Comparison of ENCODE assay signal across 15 mouse cellular contexts in the genomic region with DNA sequence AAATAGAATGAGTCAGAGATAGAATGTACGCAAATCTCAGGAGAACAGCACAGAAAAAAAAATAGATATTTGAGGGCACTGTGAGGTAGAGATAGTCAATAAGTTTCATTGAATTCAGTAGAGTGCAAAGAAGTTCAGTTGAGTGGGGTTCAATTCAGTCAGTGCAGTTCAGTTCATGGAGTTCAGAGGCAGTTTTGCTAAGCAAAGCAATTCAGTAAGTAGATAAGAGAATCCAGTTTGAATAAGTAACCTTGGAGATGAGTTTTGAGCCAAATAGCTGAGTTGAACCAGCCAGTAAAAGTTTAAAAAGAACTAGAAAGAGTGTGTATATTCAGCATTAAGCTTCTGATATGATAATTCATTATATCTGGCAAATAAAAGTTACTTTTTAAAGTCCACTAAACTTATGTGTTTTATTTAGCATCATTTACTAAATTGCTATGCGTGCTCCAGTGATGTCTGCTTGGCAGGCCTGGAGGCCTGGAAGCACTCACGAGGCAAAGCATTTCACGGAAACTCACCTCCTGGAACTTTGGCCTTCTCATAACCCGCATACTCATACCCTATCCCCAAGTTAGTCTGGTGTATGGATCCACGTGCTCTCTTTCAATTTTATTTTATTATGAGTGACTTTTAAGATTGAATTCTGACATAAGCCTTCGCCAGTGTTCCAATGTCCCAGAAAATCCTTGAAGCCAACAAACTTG.
"Had no signal": no experiment of that assay in that cellular context is flagged by ENCODE, and none has a peak within 500 bp of the region (broad histone marks: within the 10 kb centered on the region; RNA-seq: fewer than 3 reads in every experiment).

No protein-coding gene starts in this region.

- ATAC-seq: midbrain, embryonic 16.5 days had no signal

- DNase-seq: lung, adult 18-20 months; lung, embryonic 14.5 days; lung, postnatal 10 days; lung, postnatal 4 days; midbrain, embryonic 14.5 days; right cerebral cortex, postnatal 14 days; spleen, adult 18-20 months; thymus, adult 18-20 months; thymus, postnatal 25 days; thymus, postnatal 4 days had no signal

- H3K36me3 ChIP-seq: midbrain, embryonic 10.5 days; midbrain, embryonic 12.5 days; neural tube, embryonic 13.5 days had no signal

- H3K4me3 ChIP-seq: midbrain, embryonic 10.5 days; midbrain, embryonic 12.5 days; myocyte; neural tube, embryonic 13.5 days had no signal

- H3K9ac ChIP-seq: lung, embryonic 14.5 days; midbrain, embryonic 12.5 days; neural tube, embryonic 13.5 days had no signal

- H3K9me3 ChIP-seq: midbrain, embryonic 10.5 days; midbrain, embryonic 12.5 days; neural tube, embryonic 13.5 days had no signal

- H3K27ac ChIP-seq: midbrain, embryonic 10.5 days; midbrain, embryonic 12.5 days; neural tube, embryonic 13.5 days had no signal

- H3K4me1 ChIP-seq: midbrain, embryonic 12.5 days; neural tube, embryonic 13.5 days had no signal

- H3K27me3 ChIP-seq: midbrain, embryonic 12.5 days; neural tube, embryonic 13.5 days had no signal

- H3K4me2 ChIP-seq: lung, embryonic 14.5 days; midbrain, embryonic 12.5 days; neural tube, embryonic 13.5 days had no signal
